ENCODE assay signal across 14 mouse cellular contexts in the genomic region with DNA sequence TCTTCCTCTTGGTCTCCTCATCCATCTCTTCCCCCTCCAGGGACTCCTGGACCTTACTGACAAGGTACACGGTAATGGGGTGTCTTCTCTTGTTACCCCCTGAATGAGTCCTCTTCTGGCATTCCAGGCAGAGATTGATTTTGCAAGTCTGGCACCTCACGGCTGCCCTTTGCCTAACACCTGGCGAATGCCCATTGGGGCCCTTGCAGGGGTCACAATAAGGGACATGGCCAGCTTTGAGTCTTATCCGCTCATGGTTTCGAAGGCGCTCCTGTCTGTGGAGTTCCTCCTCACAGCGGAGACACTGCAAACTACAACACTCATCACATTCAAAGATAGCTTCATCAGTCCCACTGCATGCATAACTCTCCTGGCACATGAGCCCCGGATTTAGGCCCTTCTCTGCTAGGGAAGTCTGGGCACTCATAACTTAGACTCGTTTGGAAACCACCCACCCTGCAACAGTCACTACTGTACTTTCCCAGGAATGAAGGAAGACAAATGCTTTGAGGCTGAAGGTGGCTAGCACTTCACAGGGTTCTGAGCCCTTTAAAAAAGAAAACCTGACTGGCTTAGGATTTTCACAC. TPM values are rescaled to one million over a fixed set of nuclear protein-coding genes. Genes with fewer than 3 reads are reported as not detected.
DNase-seq lines count a peak whose midpoint lies in the region; ATAC-seq and TF ChIP-seq lines count a peak whose summit lies in the region.
"Had no signal": no experiment of that assay in that cellular context is flagged by ENCODE, and none has a peak within 500 bp of the region (broad histone marks: within the 10 kb centered on the region; RNA-seq: fewer than 3 reads in every experiment).

No protein-coding gene starts in this region.

- H3K4me3 ChIP-seq in hindbrain, embryonic 12.5 days: no peak overlapping the region
- no peak overlapping the region for H3K4me3 ChIP-seq in hindbrain, postnatal 0 days (ENCODE audit: low read length)
- H3K4me3 ChIP-seq in midbrain, embryonic 14.5 days (replicated peaks; ENCODE audit: low read depth, low read length): no peak overlapping the region
- H3K4me3 ChIP-seq in midbrain, embryonic 10.5 days: no peak overlapping the region
- no peak overlapping the region for H3K4me3 ChIP-seq in midbrain, embryonic 15.5 days

- H3K27me3 ChIP-seq in hindbrain, embryonic 12.5 days: no peaks in the 10 kb centered on the region
- no peaks in the 10 kb centered on the region for H3K27me3 ChIP-seq in hindbrain, postnatal 0 days (ENCODE audit: insufficient read depth, low read length)
- H3K27me3 ChIP-seq in midbrain, embryonic 14.5 days (ENCODE audit: control insufficient read depth, insufficient read depth, low read length): no peaks in the 10 kb centered on the region
- no peaks in the 10 kb centered on the region for H3K27me3 ChIP-seq in midbrain, embryonic 10.5 days (ENCODE audit: low read depth, poor library complexity, severe bottlenecking)
- no peaks in the 10 kb centered on the region for H3K27me3 ChIP-seq in midbrain, embryonic 15.5 days (replicated peaks)

- H3K36me3 ChIP-seq in hindbrain, embryonic 12.5 days: peaks cover 51% of the 10 kb centered on the region
- H3K36me3 ChIP-seq in hindbrain, postnatal 0 days (ENCODE audit: insufficient read depth, low read length): peaks cover 23% of the 10 kb centered on the region; the same call in 1 of the 2 replicates
- peaks cover 46% of the 10 kb centered on the region for H3K36me3 ChIP-seq in midbrain, embryonic 14.5 days (ENCODE audit: control insufficient read depth, insufficient read depth, low read length)
- peaks cover 54% of the 10 kb centered on the region for H3K36me3 ChIP-seq in midbrain, embryonic 10.5 days
- H3K36me3 ChIP-seq in midbrain, embryonic 15.5 days (replicated peaks): peaks cover 31% of the 10 kb centered on the region

- peaks cover 25% of the 10 kb centered on the region for H3K4me1 ChIP-seq in hindbrain, embryonic 12.5 days
- H3K4me1 ChIP-seq in hindbrain, postnatal 0 days (ENCODE audit: insufficient read depth, low read length): peaks cover 11% of the 10 kb centered on the region
- peaks cover 23% of the 10 kb centered on the region for H3K4me1 ChIP-seq in midbrain, embryonic 14.5 days (ENCODE audit: control insufficient read depth, insufficient read depth, low read length)
- H3K4me1 ChIP-seq in midbrain, embryonic 10.5 days: peaks cover 15% of the 10 kb centered on the region
- H3K4me1 ChIP-seq in midbrain, embryonic 15.5 days: peaks cover 40% of the 10 kb centered on the region

- DNase-seq in hindbrain, postnatal 0 days (ENCODE audit: low spot score): no peak
- no peak for DNase-seq in midbrain, embryonic 14.5 days
- no peak for DNase-seq in midbrain, embryonic 10.5 days (ENCODE audit: low spot score)
- DNase-seq in telencephalon, adult 2 months (ENCODE audit: low read depth, low spot score): peak; percentile 33
- no peak for DNase-seq in kidney, postnatal 14 days
- DNase-seq: cerebellum, adult 18-20 months; kidney, adult 18-20 months; kidney, postnatal 25 days; layer of hippocampus, adult 9-11 months had no signal

- H3K27ac ChIP-seq in hindbrain, embryonic 12.5 days: no peak overlapping the region
- no peak overlapping the region for H3K27ac ChIP-seq in hindbrain, postnatal 0 days
- no peak overlapping the region for H3K27ac ChIP-seq in midbrain, embryonic 14.5 days (replicated peaks; ENCODE audit: low read depth, low read length)
- H3K27ac ChIP-seq in midbrain, embryonic 10.5 days (replicated peaks): no peak overlapping the region
- no peak overlapping the region for H3K27ac ChIP-seq in midbrain, embryonic 15.5 days
- H3K27ac ChIP-seq: hindbrain, embryonic 14.5 days; liver, embryonic 14.5 days had no signal

- 0 out of 2 replicates have a peak overlapping the region, but pooled peaks have one; percentile 4 for H3K4me2 ChIP-seq in hindbrain, embryonic 12.5 days (replicated peaks)
- H3K4me2 ChIP-seq in hindbrain, postnatal 0 days (ENCODE audit: low read depth, low read length): no peak overlapping the region
- H3K4me2 ChIP-seq in midbrain, embryonic 14.5 days (ENCODE audit: low read length): peak overlapping the region; percentile 64; the same call in 1 of the 2 replicates
- 0 out of 2 replicates have a peak overlapping the region, but pooled peaks have one; percentile 73 for H3K4me2 ChIP-seq in midbrain, embryonic 15.5 days

- ATAC-seq in hindbrain, embryonic 12.5 days (ENCODE audit: low FRiP score): no peak
- ATAC-seq in hindbrain, postnatal 0 days: no peak
- no peak for ATAC-seq in midbrain, embryonic 14.5 days (ENCODE audit: low FRiP score, low TSS enrichment)
- no peak for ATAC-seq in midbrain, embryonic 15.5 days (replicated peaks)

- H3K9ac ChIP-seq in hindbrain, embryonic 12.5 days: no peak overlapping the region
- no peak overlapping the region for H3K9ac ChIP-seq in hindbrain, postnatal 0 days (replicated peaks; ENCODE audit: low read length)
- no peak overlapping the region for H3K9ac ChIP-seq in midbrain, embryonic 14.5 days (replicated peaks; ENCODE audit: low read length)
- no peak overlapping the region for H3K9ac ChIP-seq in midbrain, embryonic 15.5 days
- H3K9ac ChIP-seq: liver, embryonic 14.5 days had no signal

- H3K9me3 ChIP-seq in hindbrain, embryonic 12.5 days (replicated peaks): no peaks in the 10 kb centered on the region
- H3K9me3 ChIP-seq in hindbrain, postnatal 0 days (ENCODE audit: low read length): no peaks in the 10 kb centered on the region
- H3K9me3 ChIP-seq in midbrain, embryonic 14.5 days (ENCODE audit: control insufficient read depth, low read length): no peaks in the 10 kb centered on the region
- no peaks in the 10 kb centered on the region for H3K9me3 ChIP-seq in midbrain, embryonic 10.5 days (replicated peaks)
- H3K9me3 ChIP-seq in midbrain, embryonic 15.5 days: no peaks in the 10 kb centered on the region
- H3K9me3 ChIP-seq: G1E had no signal

- WGBS in hindbrain, embryonic 12.5 days: 90% methylated on average over 9 of the region's 9 CpGs
- WGBS in hindbrain, postnatal 0 days: 88% methylated on average over 9 of the region's 9 CpGs
- 95% methylated on average over 9 of the region's 9 CpGs for WGBS in midbrain, embryonic 14.5 days
- WGBS in midbrain, embryonic 10.5 days: 90% methylated on average over 9 of the region's 9 CpGs
- WGBS in midbrain, embryonic 15.5 days: 92% methylated on average over 9 of the region's 9 CpGs

- TF ChIP-seq CTCF in hindbrain, postnatal 0 days (IDR thresholded peaks at IDR 0.05; ENCODE audit: low read depth): no peak

RNA-seq across cellular contexts. Expression of a gene that starts 2.5 kb away (rescaled TPM):
- 35.0 and 37.7 TPM in 2 replicates for polyA plus RNA-seq in hindbrain, embryonic 12.5 days (2016; fragmentation: Nextera tagmentation; extraction: Ambion mirVana)
- 33.2 and 36.5 TPM in 2 replicates for total RNA-seq in hindbrain, postnatal 0 days (2014; rRNA removed)
- polyA plus RNA-seq in hindbrain, postnatal 0 days (2015; fragmentation: Nextera tagmentation; extraction: Ambion mirVana): 14.4 and 14.8 TPM in 2 replicates
- polyA plus RNA-seq in midbrain, embryonic 14.5 days (2014; fragmentation: Nextera tagmentation; extraction: Ambion mirVana): 25.8 and 27.5 TPM in 2 replicates
- polyA plus RNA-seq in midbrain, embryonic 10.5 days (2016; fragmentation: Nextera tagmentation; extraction: Ambion mirVana): 21.1 and 26.8 TPM in 2 replicates
- 30.4 and 31.7 TPM in 2 replicates for polyA plus RNA-seq in midbrain, embryonic 15.5 days (2015; fragmentation: Nextera tagmentation; extraction: Ambion mirVana)

RNA-seq across cellular contexts. Expression of a gene that starts 36.5 kb away (rescaled TPM):
- 286 and 304 TPM in 2 replicates for polyA plus RNA-seq in hindbrain, embryonic 12.5 days (2016; fragmentation: Nextera tagmentation; extraction: Ambion mirVana)
- 54.1 and 65.1 TPM in 2 replicates for total RNA-seq in hindbrain, postnatal 0 days (2014; rRNA removed)
- polyA plus RNA-seq in hindbrain, postnatal 0 days (2015; fragmentation: Nextera tagmentation; extraction: Ambion mirVana): 230 and 235 TPM in 2 replicates
- 219 and 227 TPM in 2 replicates for polyA plus RNA-seq in midbrain, embryonic 14.5 days (2014; fragmentation: Nextera tagmentation; extraction: Ambion mirVana)
- 284 and 314 TPM in 2 replicates for polyA plus RNA-seq in midbrain, embryonic 10.5 days (2016; fragmentation: Nextera tagmentation; extraction: Ambion mirVana)
- polyA plus RNA-seq in midbrain, embryonic 15.5 days (2015; fragmentation: Nextera tagmentation; extraction: Ambion mirVana): 248 and 266 TPM in 2 replicates
